Mouse (Mus musculus) midbrain, embryonic 11.5 days (tissue): ENCODE results near the gene Lmo7. TPM values are rescaled to one million over a fixed set of nuclear protein-coding genes. Genes with fewer than 3 reads are reported as not detected.
A peak's percentile ranks its signal among the peaks of the same experiment; 100 is the strongest.

Source experiments
- ATAC-seq: fragments of 200-750 bp; cut with Nextera tagmentation; 2 replicates; pipeline ENCODE4 v1.8.0; 2017; ENCODE audit warnings: moderate TSS enrichment, moderate library complexity; ENCODE audit not compliant: low FRiP score
- DNase-seq: peaks from one replicate; pipeline ENCODE4 v3.0.0; 2015; ENCODE audit warnings: low spot score; ENCODE audit errors: missing footprints
- H3K27ac ChIP-seq: fragments of 300-500 bp; sonication (generic); 2 replicates; pipeline ENCODE4 v1.5.1; 2014; ENCODE audit warnings: low read depth, low read length
- H3K27me3 ChIP-seq: fragments of 300-500 bp; sonication (generic); 2 replicates; pipeline ENCODE4 v1.6.1; 2014; ENCODE audit warnings: mild to moderate bottlenecking, low read length, moderate library complexity, mixed read lengths; ENCODE audit not compliant: control insufficient read depth, insufficient read depth
- H3K36me3 ChIP-seq: fragments of 300-500 bp; sonication (generic); 2 replicates; pipeline ENCODE4 v1.6.1; 2014; ENCODE audit warnings: mild to moderate bottlenecking, low read length, moderate library complexity, mixed read lengths; ENCODE audit not compliant: control insufficient read depth, insufficient read depth
- H3K4me1 ChIP-seq: fragments of 300-500 bp; sonication (generic); 2 replicates; pipeline ENCODE4 v1.6.1; 2014; ENCODE audit warnings: low read length; ENCODE audit not compliant: control insufficient read depth, insufficient read depth
- H3K4me2 ChIP-seq: fragments of 300-500 bp; sonication (generic); 2 replicates; pipeline ENCODE4 v1.6.1; 2014; ENCODE audit warnings: mild to moderate bottlenecking, moderate library complexity
- H3K4me3 ChIP-seq: fragments of 300-500 bp; sonication (generic); 2 replicates; pipeline ENCODE4 v1.5.1; 2014; ENCODE audit warnings: low read depth, low read length
- H3K9ac ChIP-seq: fragments of 300-500 bp; sonication (generic); 2 replicates; pipeline ENCODE4 v1.6.1; 2014; ENCODE audit warnings: low read length
- H3K9me3 ChIP-seq: fragments of 300-500 bp; sonication (generic); 2 replicates; pipeline ENCODE4 v1.6.1; 2016; ENCODE audit warnings: low read length; ENCODE audit not compliant: control insufficient read depth
- WGBS: fragments of 180-500 bp; shearing (Covaris S2); extraction: QIAGEN DNeasy Blood & Tissue Kit; methylation state at CpG from one replicate; pipeline ENCODE4 v1.1.7; 2014; 5-methylcytosine and 5-hydroxymethylcytosine counted together
- polyA plus RNA-seq: library from polyadenylated mRNA; unstranded; fragments of >200 nt; fragmentation: Nextera tagmentation; extraction: Ambion mirVana; gene quantifications from 2 replicates; pipeline ENCODE4 v1.2.1, GENCODE M21; 2014

Gene Lmo7
- polyA plus RNA-seq, 1 experiment from 2014 or later, result 0.82 TPM

GRCm38 (mm10) chr14:101893215-101893614 lies 163.5 kb downstream of the Lmo7 start:
- H3K9me3 ChIP-seq, result no peaks in the 10 kb centered on the region
- no peaks in the 10 kb centered on the region for H3K27me3 ChIP-seq
- no peak overlapping the region for H3K4me2 ChIP-seq
- H3K4me1 ChIP-seq, result no peaks in the 10 kb centered on the region
- H3K27ac ChIP-seq, result no peak overlapping the region
- no peaks in the 10 kb centered on the region for H3K36me3 ChIP-seq
- DNase-seq (no peak), ATAC-seq (no peak)
- no peak overlapping the region for H3K9ac ChIP-seq
- H3K4me3 ChIP-seq, result no peak overlapping the region
- WGBS, result 92% methylated on average over 6 of the region's 6 CpGs

- Histone ChIP-seq H3K27me3 (no peaks in the 10 kb centered on the region), H3K9ac (no peak overlapping the region), H3K9me3 (no peaks in the 10 kb centered on the region), H3K27ac (no peak overlapping the region), H3K4me2 (no peak overlapping the region), H3K36me3 (no peaks in the 10 kb centered on the region), H3K4me3 (no peak overlapping the region), H3K4me1 (no peaks in the 10 kb centered on the region)
- WGBS, result 89% methylated on average over 6 of the region's 6 CpGs
- ATAC-seq, result no peak
- no peak for DNase-seq
These were observed 168.5 kb downstream of the Lmo7 start for GRCm38 (mm10) chr14:101898250-101898649.

- Histone ChIP-seq H3K36me3 (no peaks in the 10 kb centered on the region), H3K4me3 (no peak overlapping the region), H3K4me1 (no peaks in the 10 kb centered on the region), H3K27ac (no peak overlapping the region), H3K9ac (no peak overlapping the region), H3K27me3 (no peaks in the 10 kb centered on the region), H3K9me3 (no peaks in the 10 kb centered on the region), H3K4me2 (no peak overlapping the region)
- DNase-seq (no peak), ATAC-seq (no peak)
- 88% methylated on average over 7 of the region's 7 CpGs for WGBS
These were observed 171.7 kb downstream of the Lmo7 start for GRCm38 (mm10) chr14:101901496-101901895.

GRCm38 (mm10) chr14:101901976-101902375 lies 172.2 kb downstream of the Lmo7 start:
- Histone ChIP-seq H3K27ac (no peak overlapping the region), H3K9me3 (no peaks in the 10 kb centered on the region), H3K4me1 (no peaks in the 10 kb centered on the region), H3K9ac (no peak overlapping the region), H3K4me2 (no peak overlapping the region), H3K27me3 (no peaks in the 10 kb centered on the region), H3K36me3 (no peaks in the 10 kb centered on the region), H3K4me3 (no peak overlapping the region)
- DNase-seq (no peak), ATAC-seq (no peak)
- 90% methylated on average over 7 of the region's 7 CpGs for WGBS

GRCm38 (mm10) chr14:101903722-101904121 lies 174.0 kb downstream of the Lmo7 start:
- no peak overlapping the region for H3K27ac ChIP-seq
- 83% methylated on average over 5 of the region's 5 CpGs for WGBS
- no peaks in the 10 kb centered on the region for H3K27me3 ChIP-seq
- H3K9ac ChIP-seq, result no peak overlapping the region
- no peaks in the 10 kb centered on the region for H3K36me3 ChIP-seq
- ATAC-seq (no peak), DNase-seq (no peak)
- no peaks in the 10 kb centered on the region for H3K9me3 ChIP-seq
- H3K4me2 ChIP-seq, result no peak overlapping the region
- no peaks in the 10 kb centered on the region for H3K4me1 ChIP-seq
- no peak overlapping the region for H3K4me3 ChIP-seq

DNA sequence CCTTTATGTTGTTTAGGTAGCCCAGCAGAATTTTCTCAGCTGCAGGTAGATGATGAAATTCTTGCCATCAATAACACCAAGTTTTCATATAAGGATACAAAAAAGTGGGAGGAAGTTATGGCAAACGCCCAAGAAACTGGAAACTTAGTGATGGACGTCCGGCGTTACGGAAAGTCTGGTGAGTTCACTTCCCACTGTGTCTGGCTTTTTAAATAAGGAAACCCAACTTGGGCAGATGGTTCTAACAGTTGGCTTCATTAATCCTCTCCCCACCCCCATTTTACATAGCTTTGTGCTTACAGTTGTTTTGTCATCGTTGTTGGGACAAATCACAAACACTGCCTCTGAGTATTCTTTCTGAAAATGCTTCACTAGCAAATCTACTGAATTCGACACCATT lies 182.2 kb downstream of the Lmo7 start:
- H3K9ac ChIP-seq, result no peak overlapping the region
- no peaks in the 10 kb centered on the region for H3K9me3 ChIP-seq
- H3K27me3 ChIP-seq, result no peaks in the 10 kb centered on the region
- DNase-seq (no peak), ATAC-seq (no peak)
- no peaks in the 10 kb centered on the region for H3K36me3 ChIP-seq
- no peak overlapping the region for H3K27ac ChIP-seq
- WGBS, result 91% methylated on average over 7 of the region's 7 CpGs
- H3K4me3 ChIP-seq, result no peak overlapping the region
- H3K4me1 ChIP-seq, result no peaks in the 10 kb centered on the region
- no peak overlapping the region for H3K4me2 ChIP-seq

DNA sequence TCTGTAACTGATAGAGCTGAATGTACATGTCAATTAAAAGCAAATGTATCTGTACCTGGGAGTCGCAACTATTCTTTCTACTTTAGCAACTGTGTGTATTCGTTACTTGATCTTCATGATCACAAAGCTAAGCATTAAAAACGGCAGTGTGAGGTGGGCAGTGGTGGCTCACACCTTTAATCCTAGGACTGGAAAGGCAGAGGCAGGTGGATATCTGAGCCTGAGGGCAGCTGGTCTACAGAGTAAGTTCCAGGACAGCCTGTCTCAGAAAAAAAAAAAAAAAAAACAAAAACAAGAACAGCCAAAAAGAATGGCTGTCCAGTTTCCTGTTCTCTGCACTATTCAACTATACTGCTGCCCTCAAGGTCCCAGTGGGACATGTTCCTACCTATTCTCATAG lies 182.6 kb downstream of the Lmo7 start:
- WGBS, result 90% methylated on average over 3 of the region's 3 CpGs
- DNase-seq (no peak), ATAC-seq (no peak)
- Histone ChIP-seq H3K27ac (no peak overlapping the region), H3K27me3 (no peaks in the 10 kb centered on the region), H3K4me2 (no peak overlapping the region), H3K36me3 (no peaks in the 10 kb centered on the region), H3K9me3 (no peaks in the 10 kb centered on the region), H3K4me3 (no peak overlapping the region), H3K9ac (no peak overlapping the region), H3K4me1 (no peaks in the 10 kb centered on the region)

DNA sequence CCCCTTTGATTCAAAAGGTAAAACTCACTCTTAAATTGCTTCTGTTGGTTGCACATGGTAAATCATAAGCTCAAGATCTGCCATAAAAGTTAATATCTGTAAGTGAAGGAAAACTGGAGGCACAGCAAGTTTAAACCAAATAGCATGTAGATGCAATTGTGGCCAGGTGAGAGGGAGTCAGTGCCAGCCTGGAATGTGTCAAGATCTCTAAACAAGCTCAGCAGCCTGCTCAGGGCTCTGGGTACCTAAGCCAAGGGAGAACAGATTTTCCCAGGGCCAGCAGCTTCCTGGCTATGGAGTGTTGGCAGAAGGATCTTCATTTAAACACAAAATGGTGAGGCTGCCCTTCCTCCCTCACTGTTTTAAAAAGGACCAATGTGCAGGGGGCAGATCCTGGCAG lies 184.6 kb downstream of the Lmo7 start:
- no peaks in the 10 kb centered on the region for H3K4me1 ChIP-seq
- no peaks in the 10 kb centered on the region for H3K36me3 ChIP-seq
- DNase-seq (no peak), ATAC-seq (no peak)
- H3K9ac ChIP-seq, result no peak overlapping the region
- no peaks in the 10 kb centered on the region for H3K27me3 ChIP-seq
- no peak overlapping the region for H3K4me3 ChIP-seq
- no peak overlapping the region for H3K4me2 ChIP-seq
- no peaks in the 10 kb centered on the region for H3K9me3 ChIP-seq
- no peak overlapping the region for H3K27ac ChIP-seq

DNA sequence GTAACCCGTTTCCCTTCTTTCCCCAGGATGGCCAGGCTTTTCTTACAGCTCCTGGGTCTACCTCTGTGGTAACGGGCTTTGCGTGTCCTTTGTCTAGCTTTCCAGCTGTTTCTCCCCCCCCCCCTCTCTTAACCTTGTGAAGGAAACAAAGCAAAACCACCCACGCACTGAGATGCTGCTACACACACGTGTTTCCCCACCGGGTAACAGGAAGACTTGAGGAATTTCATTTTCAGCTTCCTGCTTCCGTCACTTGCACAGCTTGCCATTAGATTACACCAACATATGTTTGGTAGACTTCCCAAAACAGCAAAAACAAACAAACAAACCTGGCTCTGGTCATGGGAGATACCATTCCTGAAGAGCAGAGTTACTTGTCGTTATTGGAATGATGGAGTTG lies 186.1 kb downstream of the Lmo7 start:
- no peaks in the 10 kb centered on the region for H3K36me3 ChIP-seq
- no peak overlapping the region for H3K4me3 ChIP-seq
- no peaks in the 10 kb centered on the region for H3K27me3 ChIP-seq
- no peak for ATAC-seq
- no peaks in the 10 kb centered on the region for H3K4me1 ChIP-seq
- WGBS, result 80% methylated on average over 8 of the region's 8 CpGs
- H3K9me3 ChIP-seq, result no peaks in the 10 kb centered on the region
- H3K27ac ChIP-seq, result no peak overlapping the region
- H3K4me2 ChIP-seq, result no peak overlapping the region
- no peak overlapping the region for H3K9ac ChIP-seq
- DNase-seq, result peak; percentile 81

GRCm38 (mm10) chr14:101918471-101918870 lies 188.7 kb downstream of the Lmo7 start:
- Histone ChIP-seq H3K27ac (no peak overlapping the region), H3K4me1 (no peaks in the 10 kb centered on the region), H3K9ac (no peak overlapping the region), H3K27me3 (no peaks in the 10 kb centered on the region), H3K9me3 (no peaks in the 10 kb centered on the region), H3K4me2 (no peak overlapping the region), H3K36me3 (no peaks in the 10 kb centered on the region), H3K4me3 (no peak overlapping the region)
- DNase-seq, result no peak
- no peak for ATAC-seq
- 94% methylated on average over 5 of the region's 5 CpGs for WGBS
